Mouse (Mus musculus) left cerebral cortex, postnatal 36 days (tissue): ENCODE measurements at regions not wholly inside any gene's neighbourhood (a gene's known extent, or its start where the extent isn't known, plus 50 kb on each side); places are given as distances from the start of the nearest gene placed in this dataset.

ENCODE experiments used
- DNase-seq, 2 experiments: peaks; one replicate each; pipeline ENCODE4 v3.0.0; 2021 to 2022; ENCODE audit warnings: low spot score in 2 of 2, mixed read lengths in 1 of 2
- intact Hi-C: fragments of 180-260 bp; cut with DNase I; formaldehyde crosslinking; loops from one replicate; pipeline ENCODE4 v1.15.1; 2025

GRCm38 (mm10) chr14:74166221-74166620 is 474.4 kb upstream of the Htr2a start:
- intact Hi-C loops: no loop called here
- DNase-seq: no peak

- intact Hi-C loops: no loop called here
- DNase-seq: no peak
These were observed 471.3 kb upstream of the Htr2a start for GRCm38 (mm10) chr14:74169131-74169875.

GRCm38 (mm10) chr14:74180066-74180465 is 460.6 kb upstream of the Htr2a start:
- intact Hi-C loops: no loop called here
- DNase-seq: no peak

GRCm38 (mm10) chr14:74182996-74183395 is 457.6 kb upstream of the Htr2a start:
- no peak for DNase-seq
- intact Hi-C loops: no loop called here

- peak in 1 of 2 experiments; percentile 9 for DNase-seq
- intact Hi-C loops: loop anchor here (10.0 kb wide), 1 partner anchor 87 kb away; no protein-coding TSS in a partner anchor
These were observed 438.9 kb upstream of the Htr2a start for GRCm38 (mm10) chr14:74201710-74202109.

- intact Hi-C loops: loop anchor here (5.0 to 10.0 kb wide), 2 partner anchors 47 to 90 kb away; no protein-coding TSS in a partner anchor
- DNase-seq: no peak
These were observed 435.6 kb upstream of the Htr2a start for GRCm38 (mm10) chr14:74205011-74205410.

- no peak for DNase-seq
- intact Hi-C loops: no loop called here
These were observed 422.7 kb upstream of the Htr2a start for GRCm38 (mm10) chr14:74217914-74218446.

- no peak for DNase-seq
- intact Hi-C loops: no loop called here
These were observed 420.9 kb upstream of the Htr2a start for GRCm38 (mm10) chr14:74219761-74220160.

GRCm38 (mm10) chr14:74222093-74222492 is 418.5 kb upstream of the Htr2a start:
- no peak for DNase-seq
- intact Hi-C loops: no loop called here

GRCm38 (mm10) chr14:74229560-74230187 is 411.0 kb upstream of the Htr2a start:
- intact Hi-C loops: no loop called here
- DNase-seq: no peak

- intact Hi-C loops: no loop called here
- DNase-seq: no peak
These were observed 400.4 kb upstream of the Htr2a start for GRCm38 (mm10) chr14:74240212-74240611.

- no peak for DNase-seq
- intact Hi-C loops: no loop called here
These were observed 391.3 kb upstream of the Htr2a start for GRCm38 (mm10) chr14:74249263-74249878.

GRCm38 (mm10) chr14:74250021-74250420 is 390.6 kb upstream of the Htr2a start:
- no peak for DNase-seq
- intact Hi-C loops: loop anchor here (5.0 kb wide), 1 partner anchor 43 kb away; no protein-coding TSS in a partner anchor

GRCm38 (mm10) chr14:74252189-74253145 is 388.2 kb upstream of the Htr2a start:
- intact Hi-C loops: loop anchor here (5.0 kb wide), 1 partner anchor 45 kb away; no protein-coding TSS in a partner anchor
- peak; percentile 39 to 48 for DNase-seq

- intact Hi-C loops: loop anchor here (5.0 kb wide), 1 partner anchor 48 kb away; no protein-coding TSS in a partner anchor
- no peak for DNase-seq
These were observed 385.6 kb upstream of the Htr2a start for GRCm38 (mm10) chr14:74255000-74255399.

- no peak for DNase-seq
- intact Hi-C loops: no loop called here
These were observed 381.2 kb upstream of the Htr2a start for GRCm38 (mm10) chr14:74259437-74259836.

- DNase-seq: no peak
- intact Hi-C loops: no loop called here
These were observed 373.6 kb upstream of the Htr2a start for GRCm38 (mm10) chr14:74267086-74267485.

- intact Hi-C loops: no loop called here
- peak in 1 of 2 experiments; percentile 5 for DNase-seq
These were observed 346.1 kb upstream of the Htr2a start for GRCm38 (mm10) chr14:74294560-74294959.

GRCm38 (mm10) chr14:74304483-74304882 is 336.2 kb upstream of the Htr2a start:
- intact Hi-C loops: no loop called here

More at GRCm38 (mm10) chr14:74304483-74304882, 336.2 kb upstream of the Htr2a start:
- DNase-seq: no peak
